Mouse (Mus musculus) central nervous system, embryonic 14 days (tissue): ENCODE measurements around the gene Gm9936. TPM values are rescaled to one million over a fixed set of nuclear protein-coding genes. Genes with fewer than 3 reads are reported as not detected.

Experiments used
- polyA plus RNA-seq: library from polyadenylated mRNA; depleted of rRNA; stranded (reverse); fragments of >200 nt; gene quantifications from 2 replicates; pipeline ENCODE4 v1.2.3, GENCODE M21; 2012; rRNA removed

Gm9936 gene
- polyA plus RNA-seq = 1.2 and 1.3 TPM in 2 replicates

GRCm38 (mm10) chr5:114858582-114858981 is at the start of gene Gm9936:
Gene Gm9936 (minus strand): TSS chr5:114858682.

GRCm38 (mm10) chr5:114896688-114897373 is 38.3 kb upstream of the Gm9936 start, which contains the start of gene Oasl2:
Gene Oasl2 (plus strand): TSS chr5:114896936.

GRCm38 (mm10) chr5:114853364-114853763 is 5.1 kb downstream of the Gm9936 start, which contains the start of gene 4930519G04Rik:
Gene 4930519G04Rik (plus strand): TSS chr5:114853664.

GRCm38 (mm10) chr5:114822796-114823688 is 35.4 kb downstream of the Gm9936 start, which contains the start of gene 1500011B03Rik:
Gene 1500011B03Rik (minus strand): TSS chr5:114823468.

Other genes with a start within 250 kb of the Gm9936 start
- 1.5 and 9.6 TPM in 2 replicates for gene Trpv4, start 200.3 kb downstream of the Gm9936 start, polyA plus RNA-seq
- gene Gltp, start 167.7 kb downstream of the Gm9936 start, polyA plus RNA-seq = 24.8 and 31.1 TPM in 2 replicates
- 35.4 and 36.9 TPM in 2 replicates for gene Tchp, start 150.9 kb downstream of the Gm9936 start, polyA plus RNA-seq
- 57.2 and 57.7 TPM in 2 replicates for gene Ankrd13a, start 84.0 kb downstream of the Gm9936 start, polyA plus RNA-seq
- 54.3 and 57.1 TPM in 2 replicates for gene Git2, start 83.2 kb downstream of the Gm9936 start, polyA plus RNA-seq
- 197 and 217 TPM in 2 replicates for gene 1500011B03Rik, start 35.2 kb downstream of the Gm9936 start, polyA plus RNA-seq
- gene 4930519G04Rik, start 5.0 kb downstream of the Gm9936 start, polyA plus RNA-seq = not detected in 2 replicates
- gene Oasl2, start 38.3 kb upstream of the Gm9936 start, polyA plus RNA-seq = 7.0 and 9.1 TPM in 2 replicates
- 1.8 and 2.8 TPM in 2 replicates for gene Oasl1, start 64.6 kb upstream of the Gm9936 start, polyA plus RNA-seq
- gene 2210016L21Rik, start 83.5 kb upstream of the Gm9936 start, polyA plus RNA-seq = 76.5 and 77.6 TPM in 2 replicates
- not detected in 2 replicates for gene Hnf1a, start 112.4 kb upstream of the Gm9936 start, polyA plus RNA-seq
- gene Sppl3, start 152.5 kb upstream of the Gm9936 start, polyA plus RNA-seq = 89.8 and 91.5 TPM in 2 replicates
- gene Gm10401, start 239.6 kb upstream of the Gm9936 start, polyA plus RNA-seq = 0.19 and 0.20 TPM in 2 replicates